Mouse (Mus musculus): ENCODE measurements around the gene Mrpl58.

DNA sequence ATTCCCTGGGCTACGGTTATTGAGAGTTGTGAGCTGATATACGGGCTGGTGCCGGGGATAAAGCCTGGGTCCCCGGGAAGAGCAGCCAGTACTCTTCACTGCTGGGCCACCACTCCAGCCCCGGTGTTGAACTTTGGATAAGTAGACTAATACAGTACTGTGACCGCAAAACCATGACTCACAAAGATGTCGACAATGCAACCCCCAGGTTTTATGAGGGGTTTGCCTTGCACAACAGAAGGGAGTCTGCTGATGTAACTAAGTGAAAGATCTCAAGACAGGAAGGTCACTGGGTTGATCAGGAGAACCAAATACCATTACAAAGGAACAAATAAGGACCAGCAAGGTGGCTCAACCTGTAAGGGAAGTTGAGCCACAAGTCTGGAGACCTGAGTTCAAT is 26.8 kb upstream of the Mrpl58 start:
- TF ChIP-seq GATA1 (IDR thresholded peaks at IDR 0.05; ENCODE audit: borderline replicate concordance, low read length) (no peak), CTCF (IDR thresholded peaks at IDR 0.05; ENCODE audit: low read depth, low read length) (no peak), TAL1 (conservative IDR thresholded peaks at IDR 0.05; ENCODE audit: low read depth, low read length) (no peak), POLR2AphosphoS5 (IDR thresholded peaks at IDR 0.05; ENCODE audit: insufficient replicate concordance, low read depth, low read length) (no peak), GATA2 (IDR thresholded peaks at IDR 0.05; ENCODE audit: borderline replicate concordance, low read depth, low read length) (no peak)
